Mouse (Mus musculus) stomach, postnatal 0 days (tissue): ENCODE data around the gene Cntnap5a.

ENCODE experiments used
- CTCF ChIP-seq: IDR thresholded peaks from 2 replicates; pipeline ENCODE4 v1.5.1; 2016; ENCODE audit warnings: antibody characterized with exemption, low read depth, mild to moderate bottlenecking, moderate library complexity
- EP300 ChIP-seq: optimal IDR thresholded peaks from 2 replicates; pipeline ENCODE3; 2016; ENCODE audit warnings: antibody characterized with exemption

DNA sequence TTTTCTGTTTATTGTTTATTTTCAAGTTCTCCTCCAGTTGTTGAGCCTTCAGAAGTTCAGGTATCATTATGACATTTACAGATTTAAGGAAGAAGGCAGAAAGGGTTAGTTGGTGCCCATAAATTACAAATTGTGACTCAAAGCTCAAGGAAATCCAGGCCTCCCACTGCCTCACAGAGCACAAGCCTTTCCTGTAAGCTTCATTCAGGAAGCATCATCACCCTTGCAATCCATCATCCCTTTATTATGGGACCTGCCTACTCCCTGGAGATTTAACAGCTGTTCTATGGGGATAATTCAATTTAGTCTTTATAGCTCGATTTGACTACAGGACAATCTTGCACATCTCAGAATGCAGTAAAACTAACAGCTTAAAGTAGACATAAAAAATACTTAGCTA, 441.2 kb downstream of the Cntnap5a start:
- TF ChIP-seq EP300 (no peak), CTCF (no peak)
